Mouse (Mus musculus) lung, postnatal 36 days (tissue): ENCODE results near the gene Cdkn1b.

Experiments used
- DNase-seq: peaks from one replicate; pipeline ENCODE4 v3.0.0; 2022; ENCODE audit warnings: mixed read lengths

The Cdkn1b gene

GRCm38 (mm10) chr6:134920190-134921013, at the start of gene Cdkn1b:
TSS of gene Cdkn1b (plus strand) at chr6:134920401.
- DNase-seq: peak; percentile 95

- no peak for DNase-seq
These were observed 49.3 kb upstream of the Cdkn1b start for GRCm38 (mm10) chr6:134870887-134871286.

GRCm38 (mm10) chr6:134872236-134872635, 48.0 kb upstream of the Cdkn1b start:
- no peak for DNase-seq

- peak; percentile 20 for DNase-seq
These were observed 47.2 kb upstream of the Cdkn1b start for GRCm38 (mm10) chr6:134873018-134873417.

- DNase-seq: peak; percentile 32
These were observed 43.4 kb upstream of the Cdkn1b start for GRCm38 (mm10) chr6:134876795-134877194.

GRCm38 (mm10) chr6:134877276-134877675, 42.9 kb upstream of the Cdkn1b start:
- no peak for DNase-seq

- DNase-seq: no peak
These were observed 42.3 kb upstream of the Cdkn1b start for GRCm38 (mm10) chr6:134877892-134878291.

- no peak for DNase-seq
These were observed 40.6 kb upstream of the Cdkn1b start for GRCm38 (mm10) chr6:134879556-134879955.

- DNase-seq: no peak
These were observed 40.2 kb upstream of the Cdkn1b start for GRCm38 (mm10) chr6:134880046-134880445.

GRCm38 (mm10) chr6:134883661-134884060, 36.5 kb upstream of the Cdkn1b start:
- no peak for DNase-seq

- DNase-seq: no peak
These were observed 34.7 kb upstream of the Cdkn1b start for GRCm38 (mm10) chr6:134885515-134885914.

GRCm38 (mm10) chr6:134886475-134886874, 33.7 kb upstream of the Cdkn1b start:
- no peak for DNase-seq

GRCm38 (mm10) chr6:134887008-134887407, 33.2 kb upstream of the Cdkn1b start:
- no peak for DNase-seq

GRCm38 (mm10) chr6:134887711-134888449, 32.3 kb upstream of the Cdkn1b start:
- DNase-seq: no peak

- DNase-seq: no peak
These were observed 31.6 kb upstream of the Cdkn1b start for GRCm38 (mm10) chr6:134888563-134889017.

GRCm38 (mm10) chr6:134889763-134890162, 30.4 kb upstream of the Cdkn1b start:
- no peak for DNase-seq

GRCm38 (mm10) chr6:134890436-134890835, 29.8 kb upstream of the Cdkn1b start:
- DNase-seq: no peak

GRCm38 (mm10) chr6:134896570-134897436, 23.4 kb upstream of the Cdkn1b start:
- no peak for DNase-seq

GRCm38 (mm10) chr6:134897443-134898094, 22.6 kb upstream of the Cdkn1b start:
- peak; percentile 96 for DNase-seq

- peak; percentile 93 for DNase-seq
These were observed 21.9 kb upstream of the Cdkn1b start, which contains the start of gene Gpr19 for GRCm38 (mm10) chr6:134898095-134898965. TSS of gene Gpr19 (minus strand) at chr6:134898578.

- no peak for DNase-seq
These were observed 16.8 kb upstream of the Cdkn1b start for GRCm38 (mm10) chr6:134903368-134903767.
